Mouse (Mus musculus) layer of hippocampus, postnatal 36 days (tissue): ENCODE measurements at regions not wholly inside any gene's neighbourhood (a gene's known extent, or its start where the extent isn't known, plus 50 kb on each side); places are given as distances from the start of the nearest gene placed in this dataset.

Experiments
- DNase-seq, 2 experiments: peaks; one replicate each; pipeline ENCODE4 v3.0.0; 2022
- microRNA-seq, 2 experiments: library from miRNA; unstranded; fragments of <30 nt; microRNA quantifications; one replicate each; pipeline ENCODE4 v1.2.0; 2021

DNA sequence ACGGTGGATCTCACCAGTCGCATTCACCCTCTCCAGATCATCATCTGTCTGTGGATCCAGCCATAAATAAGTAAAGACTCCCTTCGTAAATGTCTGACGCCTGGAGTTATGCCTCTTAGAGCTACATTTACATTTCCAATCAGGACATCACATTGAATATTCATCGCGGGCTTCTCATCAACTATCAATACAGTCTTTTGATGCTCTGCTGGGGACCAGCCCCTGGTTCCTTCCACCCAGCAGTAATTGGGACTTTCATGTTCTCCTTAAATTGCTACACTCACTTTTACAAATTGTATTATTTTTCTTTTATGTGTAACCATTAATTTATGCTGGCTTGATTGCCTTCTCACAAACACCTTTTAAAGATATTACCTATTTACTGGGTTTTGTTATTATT is 125.7 kb upstream of the Cnr1 start:
- DNase-seq: no peak

DNA sequence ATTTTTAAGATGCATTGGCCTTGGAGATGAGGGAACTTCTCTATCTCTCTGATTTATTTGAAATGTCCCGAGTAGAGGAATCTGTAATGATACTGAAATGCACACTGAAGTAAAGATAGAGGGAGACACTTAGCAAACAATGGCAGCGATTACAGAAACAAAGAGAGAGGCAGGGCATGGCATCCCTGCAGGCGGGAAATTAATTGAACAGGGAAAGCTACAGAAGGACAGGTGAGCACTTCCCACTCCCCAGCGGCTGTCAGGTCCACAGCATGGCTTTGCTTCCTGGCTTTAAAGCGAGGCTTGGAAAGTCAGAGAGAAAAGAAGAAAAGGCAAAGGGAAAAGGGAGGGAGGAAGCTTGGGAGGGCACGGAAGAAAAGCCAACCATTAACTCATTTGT is 125.3 kb upstream of the Cnr1 start:
- no peak for DNase-seq

- DNase-seq: no peak
These were observed 124.6 kb upstream of the Cnr1 start for GRCm38 (mm10) chr4:33799831-33800230.

- no peak for DNase-seq
These were observed 112.1 kb upstream of the Cnr1 start for GRCm38 (mm10) chr4:33812338-33812737.

DNA sequence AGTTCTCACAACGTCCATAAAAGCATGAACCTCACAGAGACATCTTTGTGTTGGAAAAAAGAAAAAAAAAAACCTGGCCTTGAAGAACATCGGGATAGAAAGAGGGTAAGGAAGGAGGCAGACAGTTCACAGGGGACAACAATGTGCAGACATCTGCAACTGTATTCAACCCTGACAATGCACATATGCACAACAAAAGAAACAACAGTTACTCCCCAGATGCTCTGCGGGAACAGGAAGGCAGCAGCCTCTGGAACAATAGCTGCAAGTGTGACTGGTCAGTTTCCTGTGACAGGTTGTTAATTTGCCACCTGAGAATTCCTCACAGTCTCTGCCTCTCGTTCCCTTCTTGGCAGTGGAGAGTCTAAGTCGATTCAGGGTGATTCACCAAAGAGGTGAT is 100.5 kb upstream of the Cnr1 start:
- no peak for DNase-seq

- DNase-seq: no peak
These were observed 91.3 kb upstream of the Cnr1 start for GRCm38 (mm10) chr4:33833134-33833533.

DNA sequence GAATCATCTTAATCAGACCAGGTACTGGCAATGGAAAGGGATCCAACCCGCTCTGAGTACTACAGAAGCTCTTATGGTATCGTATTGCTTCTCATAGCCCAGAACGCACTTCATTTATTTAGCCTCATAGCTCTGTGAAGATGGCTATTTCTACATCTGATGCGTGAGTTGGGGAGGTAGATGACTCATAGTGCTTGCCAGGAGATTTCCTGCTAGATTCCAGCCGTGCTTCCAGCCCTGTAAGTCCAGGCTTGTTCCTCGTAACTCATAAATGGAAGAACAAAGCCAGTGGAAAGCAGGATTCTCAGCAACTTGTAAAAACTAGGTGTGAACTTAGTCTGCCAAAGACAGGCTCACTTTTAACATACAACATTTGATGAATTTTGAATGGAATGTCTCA is 86.0 kb upstream of the Cnr1 start:
- no peak for DNase-seq

DNA sequence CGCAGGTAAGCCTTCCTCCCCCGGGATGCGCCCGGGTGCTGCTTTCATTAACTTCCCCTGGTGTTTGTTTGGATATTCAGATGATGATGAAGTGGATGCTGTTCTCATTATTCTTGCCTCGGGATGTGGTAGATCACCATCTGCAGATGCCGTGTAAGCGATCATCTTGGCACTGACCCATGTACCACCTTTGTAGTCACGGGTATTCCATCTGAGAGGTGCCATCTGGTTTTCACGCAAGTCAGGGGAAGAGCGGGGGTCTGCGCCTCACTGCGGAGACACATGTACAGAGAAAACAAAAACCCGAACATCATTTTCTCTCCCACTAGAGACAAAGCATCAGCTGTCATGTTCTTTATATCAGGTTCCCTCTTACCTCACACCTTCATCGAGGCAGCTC is 84.3 kb upstream of the Cnr1 start:
- peak in 1 of 2 experiments; percentile 4 for DNase-seq

GRCm38 (mm10) chr4:33845611-33846395 is 78.6 kb upstream of the Cnr1 start:
- DNase-seq: no peak

GRCm38 (mm10) chr4:33850249-33850648 is 74.1 kb upstream of the Cnr1 start:
- DNase-seq: no peak

DNA sequence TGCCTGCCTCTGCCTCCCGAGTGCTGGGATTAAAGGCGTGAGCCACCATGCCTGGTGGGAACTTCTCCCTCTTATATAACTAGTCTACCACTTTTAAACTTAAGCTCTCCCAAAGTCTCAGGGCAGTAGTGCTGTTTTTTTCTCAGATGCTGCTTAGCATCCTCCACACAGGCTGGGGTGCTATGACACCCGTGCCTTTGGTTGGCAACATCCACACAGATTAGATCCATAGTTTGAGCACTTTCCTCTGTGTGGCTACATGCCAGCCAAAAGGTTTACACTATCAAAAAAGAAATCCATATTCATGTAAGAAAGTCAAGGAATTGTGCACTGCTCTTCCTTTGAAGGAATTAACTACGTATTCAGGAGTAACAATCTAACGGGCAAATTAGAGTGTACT is 72.1 kb upstream of the Cnr1 start:
- DNase-seq: no peak

DNA sequence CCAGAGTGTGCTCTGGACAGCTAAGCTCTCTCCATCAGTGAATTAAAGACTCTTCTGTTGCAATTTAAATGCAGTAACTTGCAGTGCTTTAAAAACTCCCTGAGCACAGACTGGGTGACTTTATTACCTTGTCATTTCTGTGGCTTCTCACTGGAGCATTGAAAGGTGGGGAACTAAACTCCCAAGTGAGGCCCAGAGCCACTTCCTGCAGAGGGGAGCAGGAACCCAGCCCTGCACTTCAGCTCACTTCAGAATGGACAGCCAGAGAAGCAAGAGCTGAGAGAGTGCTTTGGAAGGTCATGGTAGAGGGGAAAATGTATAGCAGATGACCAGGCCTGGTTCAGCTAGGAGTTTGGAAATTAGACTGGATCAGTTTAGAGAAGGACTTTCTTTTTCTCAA is 69.3 kb upstream of the Cnr1 start:
- DNase-seq: no peak

DNA sequence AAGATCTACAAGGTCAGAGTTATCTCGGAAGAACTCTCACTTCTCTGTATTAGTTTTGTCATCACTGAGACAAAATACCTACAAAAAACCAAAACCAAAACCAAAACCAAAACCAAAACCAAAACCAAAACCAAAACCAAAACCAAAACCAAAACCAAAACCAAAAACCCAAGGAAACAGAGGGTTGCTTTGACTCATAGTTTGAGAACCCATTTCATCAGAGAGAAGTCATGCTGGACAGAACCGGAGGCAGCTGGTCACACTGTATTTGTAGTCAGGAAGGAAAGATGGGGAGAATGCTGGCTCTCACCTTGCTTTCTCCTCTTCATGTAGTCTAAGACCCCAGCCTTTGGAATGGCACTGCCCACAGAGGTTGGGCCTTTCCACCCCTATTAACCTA is 57.3 kb upstream of the Cnr1 start:
- DNase-seq: no peak

DNA sequence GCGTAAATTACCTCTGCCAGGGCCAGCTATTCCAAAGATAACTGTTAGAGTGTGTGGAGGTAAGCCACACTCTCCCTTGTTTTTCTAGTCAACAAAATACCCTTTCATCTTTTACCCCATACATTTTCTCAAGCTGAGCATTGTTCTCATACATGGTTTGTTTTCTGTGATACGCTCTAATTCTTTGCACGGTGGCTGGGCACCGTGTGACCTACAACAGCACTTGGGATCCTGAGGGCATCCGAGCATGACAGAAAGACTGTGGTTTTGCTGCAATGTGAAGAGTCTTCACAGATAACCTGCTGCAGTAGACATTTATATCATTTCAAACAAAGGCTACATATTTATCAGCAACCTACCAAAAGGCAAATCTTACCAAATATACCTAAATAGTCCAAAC is 55.1 kb upstream of the Cnr1 start:
- DNase-seq: no peak

Small RNA genes lying in the stretch of these regions (microRNA-seq; reads per million reads assigned to microRNA genes)
- gene Gm23304: 0 reads per million in 2 experiments
